Mouse (Mus musculus) megakaryocyte, embryonic 14.5 days (primary cell): ENCODE data around the gene Hao2. TPM values are rescaled to one million over a fixed set of nuclear protein-coding genes. Genes with fewer than 3 reads are reported as not detected.

Source experiments
- H3K27me3 ChIP-seq: replicated peaks from 2 replicates; pipeline ENCODE3; 2012; ENCODE audit warnings: inconsistent platforms
- H3K36me3 ChIP-seq: replicated peaks from 2 replicates; pipeline ENCODE3; 2012; ENCODE audit warnings: low read length, inconsistent platforms, mixed read lengths
- H3K4me1 ChIP-seq: 2 replicates; pipeline ENCODE4 v1.6.1; 2012; ENCODE audit warnings: inconsistent platforms
- H3K4me3 ChIP-seq: replicated peaks from 2 replicates; pipeline ENCODE3; 2012; ENCODE audit warnings: moderate library complexity, mild to moderate bottlenecking, inconsistent platforms
- H3K9me3 ChIP-seq: 2 replicates; pipeline ENCODE4 v1.6.1; 2012; ENCODE audit warnings: inconsistent platforms
- FLI1 ChIP-seq: IDR thresholded peaks from 2 replicates; pipeline ENCODE4 v1.6.1; 2012; ENCODE audit warnings: low read length, inconsistent platforms, mixed read lengths
- GATA1 ChIP-seq: IDR thresholded peaks from 3 replicates; pipeline ENCODE4 v1.6.1; 2012; ENCODE audit warnings: mixed read lengths, low read length, inconsistent platforms, borderline replicate concordance
- polyA plus RNA-seq: library from polyadenylated mRNA; stranded (reverse); fragments of >175 nt; gene quantifications from 2 replicates; pipeline ENCODE4 v1.2.3, GENCODE M21; 2012; ENCODE audit warnings: low replicate concordance; ENCODE audit not compliant: insufficient read depth

Gene Hao2
- polyA plus RNA-seq, 1 experiment: not detected

GRCm38 (mm10) chr3:98848898-98849297, 44.1 kb downstream of the Hao2 start:
- H3K9me3 ChIP-seq: peaks cover 8% of the 10 kb centered on the region; the same call in 1 of the 2 replicates
- H3K4me1 ChIP-seq: no peaks in the 10 kb centered on the region

More at GRCm38 (mm10) chr3:98848898-98849297, 44.1 kb downstream of the Hao2 start:
- no peak for TF ChIP-seq FLI1
- no peak for TF ChIP-seq GATA1
- Histone ChIP-seq H3K27me3 (no peaks in the 10 kb centered on the region), H3K4me3 (no peak overlapping the region), H3K36me3 (no peaks in the 10 kb centered on the region)

Other genes starting within 250 kb of the Hao2 start
- gene Hsd3b2, start 168.7 kb downstream of the Hao2 start, polyA plus RNA-seq: not detected in 2 replicates
- 0.34 TPM in 1 of 2 replicates, not detected in the other for gene Hsd3b3, start 130.1 kb downstream of the Hao2 start, polyA plus RNA-seq
- 0.19 and 1.3 TPM in 2 replicates for gene Hsd3b6, start 78.8 kb downstream of the Hao2 start, polyA plus RNA-seq
- 0.59 TPM in 1 of 2 replicates, not detected in the other for gene Hsd3b1, start 33.4 kb downstream of the Hao2 start, polyA plus RNA-seq
- 0.36 TPM in 1 of 2 replicates, not detected in the other for gene Wars2, start 247.8 kb upstream of the Hao2 start, polyA plus RNA-seq